Mouse (Mus musculus): Measurements from ENCODE around the gene Mov10.
A peak's percentile ranks its signal among the peaks of the same experiment; 100 is the strongest.
"Not testable (repeated sequence)": the region's sequence is repeated elsewhere in the genome, so short reads cannot be mapped to it uniquely, and the experiment has no call there.

Mov10 gene

DNA sequence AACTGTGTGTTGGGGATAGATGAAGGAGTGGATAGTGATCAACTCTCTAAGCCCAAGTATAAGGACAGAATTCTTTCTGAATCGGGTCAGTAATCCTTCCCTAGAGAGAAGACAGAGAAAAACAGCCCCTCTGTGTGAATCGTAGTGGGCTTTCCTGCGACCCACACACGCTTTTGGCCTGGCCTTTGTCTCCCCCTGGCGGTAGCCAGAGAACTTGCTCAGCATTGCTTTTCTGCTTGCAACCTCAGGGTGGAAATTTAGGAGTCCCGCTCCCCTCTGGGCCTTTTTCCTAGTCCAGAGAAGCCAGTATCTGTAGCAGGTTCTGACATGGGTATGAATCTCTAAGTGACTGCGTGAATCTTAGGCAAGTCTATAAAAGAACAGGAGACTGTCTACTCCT is 38.4 kb downstream of the Mov10 start:
- peak; percentile 88 for DNase-seq

DNA sequence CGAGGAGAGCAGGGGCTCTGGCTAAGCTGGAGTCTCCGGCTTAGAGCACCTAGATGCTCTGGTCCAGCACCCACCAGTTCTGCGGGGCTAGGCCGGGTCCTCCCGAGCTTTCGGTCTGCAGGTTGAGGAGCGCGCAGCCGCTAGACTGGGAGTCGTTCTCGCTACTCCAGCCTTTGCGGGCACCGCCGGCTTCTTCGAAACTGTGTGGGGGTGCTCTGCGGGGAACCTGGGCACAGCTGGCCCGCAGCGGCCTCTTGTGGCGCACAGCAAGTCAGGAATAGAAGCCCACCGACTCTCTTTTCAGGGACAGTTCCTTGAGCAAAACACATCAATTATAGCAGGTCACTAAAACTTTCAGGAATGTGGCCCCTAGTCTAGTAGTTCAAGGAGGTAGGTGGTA is 41.0 kb downstream of the Mov10 start:
- DNase-seq: peak; percentile 82

DNA sequence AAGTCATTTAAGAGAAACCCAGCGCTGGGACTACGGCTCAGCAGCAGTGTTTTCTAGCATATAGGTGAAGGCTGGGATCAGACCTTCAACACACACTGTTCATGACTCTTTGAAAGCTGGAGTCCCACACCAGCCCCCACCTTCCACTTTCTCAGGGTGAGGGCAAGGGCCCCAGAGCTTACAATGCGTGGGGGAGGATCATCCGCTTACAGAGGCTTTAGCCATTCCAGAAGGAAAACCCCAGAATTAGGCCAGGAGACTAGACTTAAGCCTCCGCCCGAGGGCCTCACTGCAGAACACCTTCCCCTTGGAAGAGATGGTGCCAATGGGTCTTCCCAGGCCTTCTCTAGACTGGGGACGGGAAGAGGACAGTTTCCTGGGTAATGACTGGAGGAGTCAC is 45.1 kb downstream of the Mov10 start:
- DNase-seq: peak; percentile 5

DNA sequence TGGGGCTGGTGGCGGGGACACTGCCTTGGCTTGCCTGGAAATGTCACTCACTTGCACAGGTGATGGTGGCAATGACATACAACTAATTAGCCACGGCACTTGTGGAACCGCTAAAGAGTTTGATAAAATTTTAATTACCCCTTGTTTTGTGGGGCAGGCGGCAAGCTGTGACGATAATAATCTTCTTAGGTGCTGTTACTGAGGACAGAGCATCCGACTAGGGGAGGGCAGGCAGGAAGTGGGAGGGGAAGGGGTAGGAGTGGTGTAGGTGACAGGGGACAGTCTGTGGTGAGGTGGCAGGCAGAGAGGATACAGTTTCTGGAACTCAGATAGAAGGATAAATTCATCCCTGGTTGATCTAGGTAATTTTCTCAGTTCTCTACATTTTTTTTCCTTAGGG is 46.9 kb downstream of the Mov10 start:
- peak; percentile 33 for DNase-seq

DNA sequence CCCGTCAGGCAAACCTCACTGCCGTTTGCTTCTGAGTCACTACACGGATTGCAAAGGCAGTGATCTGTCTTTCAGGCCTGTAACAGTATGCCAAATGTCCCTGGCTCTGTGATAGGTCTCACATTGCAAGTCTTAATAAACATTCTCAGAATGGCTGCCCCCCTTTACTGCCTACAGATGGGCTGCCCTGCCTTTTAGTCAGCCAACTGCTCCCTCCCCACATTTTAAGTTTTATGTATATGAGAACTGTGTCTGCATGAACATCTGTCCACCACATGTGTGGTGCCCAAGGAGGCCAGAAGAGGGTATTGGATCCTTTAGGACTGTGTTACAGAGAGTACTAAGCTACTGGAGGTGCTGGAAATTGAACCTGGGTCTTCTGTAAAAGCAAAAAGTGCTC is 47.4 kb downstream of the Mov10 start:
- no peak for DNase-seq

GRCm38 (mm10) chr3:104770035-104770434 is 48.3 kb downstream of the Mov10 start:
- DNase-seq: peak; percentile 72

DNA sequence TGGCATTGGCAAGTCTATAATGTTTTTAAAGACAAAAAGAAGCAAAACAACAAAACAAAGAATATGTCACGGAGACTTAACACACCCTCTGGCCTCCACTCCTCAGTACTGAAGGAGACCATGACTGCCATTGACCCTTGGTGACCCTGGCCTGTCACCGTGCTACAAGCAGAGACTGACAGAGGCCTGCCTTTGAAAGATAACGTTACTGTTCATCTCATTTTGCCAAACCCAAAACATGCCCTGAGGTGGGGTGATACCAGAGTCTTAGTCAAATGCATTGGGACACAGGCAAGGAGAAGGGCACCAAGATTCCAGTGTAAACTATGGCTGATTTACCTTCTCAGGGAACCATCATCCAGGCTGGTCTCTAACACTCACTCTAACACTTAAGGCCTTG is 49.2 kb downstream of the Mov10 start:
- no peak for DNase-seq

GRCm38 (mm10) chr3:104767716-104768115 is 50.6 kb downstream of the Mov10 start:
- DNase-seq: no peak

DNA sequence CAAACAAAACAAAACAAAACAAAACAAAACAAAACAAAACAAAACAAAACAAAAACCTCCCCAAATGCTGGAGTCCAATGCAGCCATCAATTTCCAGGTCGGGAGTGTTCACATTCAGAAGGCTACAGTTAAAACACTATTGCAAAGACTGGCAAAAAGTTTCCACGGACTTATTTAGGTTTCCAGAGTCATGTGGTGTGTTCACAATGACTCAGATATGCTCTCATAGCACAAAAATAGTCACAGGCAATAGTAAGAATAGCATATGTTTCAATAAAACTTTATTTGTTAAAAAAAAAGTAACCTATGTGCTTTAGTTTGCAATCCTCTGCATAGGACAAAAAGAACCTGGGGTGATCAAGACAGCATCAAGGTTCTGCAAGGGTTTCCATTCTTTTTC is 51.2 kb downstream of the Mov10 start:
- no peak for DNase-seq

- DNase-seq: peak; percentile 64
Measured at GRCm38 (mm10) chr3:104765021-104765420, 53.3 kb downstream of the Mov10 start.

GRCm38 (mm10) chr3:104762103-104762863 is 56.1 kb downstream of the Mov10 start:
- not testable (repeated sequence) for DNase-seq

- DNase-seq: no peak
Measured at GRCm38 (mm10) chr3:104758869-104759268, 59.5 kb downstream of the Mov10 start.

DNA sequence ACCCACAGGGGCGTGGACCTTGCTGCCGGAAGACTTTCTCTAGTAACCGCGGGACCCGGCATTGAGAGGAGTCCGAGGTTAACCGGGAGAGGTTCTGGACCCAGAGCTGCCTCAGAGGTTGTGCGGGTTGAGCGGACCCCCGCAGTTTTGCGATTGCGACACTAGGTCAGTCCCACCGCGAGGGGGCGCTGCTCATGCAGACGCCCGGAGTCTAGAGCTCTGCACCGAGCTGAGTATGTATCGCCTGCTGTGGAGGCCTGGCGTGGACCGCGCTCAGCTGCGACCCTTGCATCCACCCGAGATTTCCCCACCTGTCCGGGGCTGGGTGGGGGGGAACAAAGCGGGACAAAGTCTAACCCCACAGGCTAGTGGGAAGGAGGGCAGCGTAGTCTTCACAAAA is 60.0 kb downstream of the Mov10 start:
- peak; percentile 91 for DNase-seq

GRCm38 (mm10) chr3:104752845-104753244 is 65.5 kb downstream of the Mov10 start:
- DNase-seq: peak; percentile 75

All from thymus, postnatal 4 days (tissue).